Mouse (Mus musculus) embryonic facial prominence, embryonic 10.5 days (tissue): ENCODE measurements around the gene Tfcp2. TPM values are rescaled to one million over a fixed set of nuclear protein-coding genes. Genes with fewer than 3 reads are reported as not detected.

Experiments used
- DNase-seq: peaks from one replicate; pipeline ENCODE4 v3.0.0-alpha.2; 2017; ENCODE audit warnings: low spot score
- H3K27ac ChIP-seq: fragments of 300-500 bp; sonication (generic); replicated peaks from 2 replicates; pipeline ENCODE4 v1.5.1; 2016; ENCODE audit warnings: mild to moderate bottlenecking
- H3K27me3 ChIP-seq: fragments of 300-500 bp; sonication (generic); replicated peaks from 2 replicates; pipeline ENCODE4 v1.6.1; 2016; ENCODE audit warnings: low read depth, mild to moderate bottlenecking; ENCODE audit not compliant: poor library complexity, severe bottlenecking
- H3K36me3 ChIP-seq: fragments of 300-500 bp; sonication (generic); replicated peaks from 2 replicates; pipeline ENCODE4 v1.6.1; 2016; ENCODE audit warnings: mild to moderate bottlenecking, moderate library complexity
- H3K4me1 ChIP-seq: fragments of 300-500 bp; sonication (generic); 2 replicates; pipeline ENCODE4 v1.6.1; 2016
- H3K4me3 ChIP-seq: fragments of 300-500 bp; sonication (generic); 2 replicates; pipeline ENCODE4 v1.5.1; 2016; ENCODE audit warnings: mild to moderate bottlenecking, moderate library complexity
- H3K9me3 ChIP-seq: fragments of 300-500 bp; sonication (generic); 2 replicates; pipeline ENCODE4 v1.6.1; 2016; ENCODE audit warnings: mild to moderate bottlenecking
- WGBS: fragments of 180-500 bp; shearing (Covaris S2); methylation state at CpG from one replicate; pipeline ENCODE4 v1.1.7; 2016; 5-methylcytosine and 5-hydroxymethylcytosine counted together
- polyA plus RNA-seq: library from polyadenylated mRNA; unstranded; fragments of >200 nt; fragmentation: Nextera tagmentation; extraction: Ambion mirVana; gene quantifications from 2 replicates; pipeline ENCODE4 v1.2.1, GENCODE M21; 2016

Gene Tfcp2
- 36.9 and 38.2 TPM in 2 replicates for polyA plus RNA-seq

DNA sequence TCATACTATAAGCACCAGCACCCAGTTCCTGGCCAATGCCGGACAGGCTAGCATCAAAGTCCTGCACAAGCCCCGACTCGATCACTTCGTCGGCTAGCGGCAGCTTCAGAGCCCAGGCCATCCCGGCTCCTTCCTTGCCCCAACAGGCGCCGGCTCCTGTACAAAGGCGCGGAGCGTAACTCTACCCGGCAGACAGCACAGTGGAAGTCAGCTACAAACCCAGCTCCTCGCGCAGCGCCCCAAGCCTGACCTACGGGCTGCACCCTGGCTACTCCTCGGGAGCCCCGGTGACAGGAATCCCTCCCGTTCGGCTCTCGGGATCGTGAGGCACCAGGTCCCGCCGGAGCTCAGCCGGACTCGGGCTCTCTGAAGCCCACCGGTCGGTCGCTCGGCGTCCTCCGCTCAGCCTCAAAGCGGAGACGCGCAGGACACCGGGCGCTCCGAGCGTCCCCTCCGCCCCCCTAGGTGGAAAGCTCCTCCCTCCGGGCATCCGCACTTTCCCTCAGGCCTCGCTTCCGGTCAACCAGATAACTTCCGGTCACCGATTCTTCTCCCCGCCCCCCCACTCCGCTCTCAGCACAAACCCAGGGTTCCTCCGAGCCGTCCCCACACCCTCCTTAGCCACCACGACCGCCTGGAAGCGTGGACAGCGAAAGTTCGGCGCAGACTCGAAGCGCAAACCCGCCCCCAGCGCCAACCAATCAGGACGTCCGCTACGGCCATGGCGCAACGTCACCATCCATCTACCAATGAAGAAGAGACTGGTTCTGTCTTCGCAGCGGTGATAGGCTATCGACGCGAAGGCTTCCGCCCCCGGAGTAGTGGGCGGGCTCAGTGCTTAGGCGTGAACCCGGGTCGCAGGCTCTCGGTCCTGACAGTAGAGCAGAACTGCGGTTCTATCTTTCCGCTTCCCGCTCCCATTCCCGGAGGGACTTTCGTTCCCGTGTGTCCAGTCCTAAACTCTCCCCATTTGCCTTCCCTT is at the start of gene Tfcp2:
Gene Tfcp2, minus strand, starts transcription at position 683 of the 982 bp plus-strand sequence.
- H3K27me3 ChIP-seq: no peaks in the 10 kb centered on the region
- peak within 1 kb of the TSS; percentile 96 for H3K27ac ChIP-seq
- peak; percentile 98 for DNase-seq
- peaks cover 38% of the 10 kb centered on the region for H3K36me3 ChIP-seq
- WGBS: under 1% methylated on average over 84 of the region's 84 CpGs
- H3K9me3 ChIP-seq: peaks cover 3% of the 10 kb centered on the region; the same call in 1 of the 2 replicates
- peak within 1 kb of the TSS; percentile 96 for H3K4me3 ChIP-seq
- peaks cover 16% of the 10 kb centered on the region for H3K4me1 ChIP-seq

DNA sequence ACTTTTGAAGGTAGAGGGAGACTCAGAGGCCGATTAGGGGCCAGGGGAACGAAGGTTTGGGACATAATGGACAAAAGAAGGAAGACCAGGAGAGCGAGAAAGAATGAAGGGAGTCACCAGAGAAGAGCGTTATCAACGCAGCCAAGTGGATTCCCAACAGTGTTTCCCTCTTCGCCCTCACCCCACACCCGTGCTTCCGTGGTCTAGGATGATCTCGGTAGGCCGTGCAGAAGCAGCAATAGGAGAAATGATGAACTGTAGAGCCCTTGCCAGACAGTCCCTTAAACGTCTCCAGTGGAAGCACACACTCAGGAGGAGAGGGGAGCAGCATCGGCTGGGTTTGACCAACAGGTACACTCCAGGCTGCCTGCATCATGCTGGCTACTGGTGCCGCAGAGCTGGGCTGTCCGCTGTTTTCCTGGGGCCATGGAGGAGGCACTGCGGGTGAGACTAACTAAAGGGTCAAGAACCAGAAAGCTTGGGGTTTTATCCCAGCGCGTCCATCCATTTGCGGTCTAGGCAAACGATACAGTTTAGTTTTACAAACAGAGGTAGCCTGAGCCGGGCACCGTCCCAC is 49.0 kb upstream of the Tfcp2 start:
- Histone ChIP-seq H3K4me1 (peaks cover 40% of the 10 kb centered on the region), H3K27me3 (peaks cover 92% of the 10 kb centered on the region), H3K36me3 (no peaks in the 10 kb centered on the region), H3K27ac (no peak overlapping the region), H3K9me3 (no peaks in the 10 kb centered on the region), H3K4me3 (peak overlapping the region; percentile 86)
- peak; percentile 21 for DNase-seq
- 11% methylated on average over 21 of the region's 21 CpGs for WGBS

DNA sequence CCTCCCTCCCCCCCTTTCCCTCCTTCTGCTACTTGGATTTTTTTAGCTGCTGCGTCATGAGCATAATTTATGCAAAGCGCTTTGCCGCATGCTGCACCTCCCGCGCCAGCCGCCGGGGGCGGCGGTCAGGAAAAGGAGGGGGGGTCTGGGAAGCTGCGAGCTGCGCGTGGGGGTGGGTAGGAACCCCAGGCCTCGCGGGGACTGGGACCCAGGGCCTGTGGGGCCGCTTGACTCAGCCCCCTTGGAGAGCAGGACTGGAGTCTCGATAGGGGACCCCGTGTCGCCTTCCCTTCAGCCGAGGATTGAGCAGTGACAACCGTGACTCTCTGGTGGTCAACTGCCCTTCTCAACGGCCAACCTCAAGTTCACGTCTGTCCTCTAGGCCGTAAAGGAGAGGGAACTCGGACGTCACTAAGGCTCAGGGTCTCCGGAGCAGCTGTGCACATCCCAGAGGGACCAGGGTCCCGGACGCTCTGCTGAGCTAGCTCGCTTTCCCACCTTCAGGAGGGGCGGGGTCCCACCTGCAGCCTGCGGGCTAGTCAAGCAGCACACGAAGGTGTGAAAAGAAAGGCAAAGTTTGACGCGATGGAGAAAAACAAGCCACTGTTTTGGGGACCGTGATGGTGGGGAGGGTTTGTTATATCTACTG is 48.4 kb upstream of the Tfcp2 start:
- H3K27ac ChIP-seq: peak overlapping the region; percentile 90
- peaks cover 37% of the 10 kb centered on the region for H3K4me1 ChIP-seq
- no peaks in the 10 kb centered on the region for H3K36me3 ChIP-seq
- H3K9me3 ChIP-seq: no peaks in the 10 kb centered on the region
- peaks cover 86% of the 10 kb centered on the region for H3K27me3 ChIP-seq
- peak; percentile 85 for DNase-seq
- peak overlapping the region; percentile 86 for H3K4me3 ChIP-seq
- WGBS: under 1% methylated on average over 35 of the region's 35 CpGs

DNA sequence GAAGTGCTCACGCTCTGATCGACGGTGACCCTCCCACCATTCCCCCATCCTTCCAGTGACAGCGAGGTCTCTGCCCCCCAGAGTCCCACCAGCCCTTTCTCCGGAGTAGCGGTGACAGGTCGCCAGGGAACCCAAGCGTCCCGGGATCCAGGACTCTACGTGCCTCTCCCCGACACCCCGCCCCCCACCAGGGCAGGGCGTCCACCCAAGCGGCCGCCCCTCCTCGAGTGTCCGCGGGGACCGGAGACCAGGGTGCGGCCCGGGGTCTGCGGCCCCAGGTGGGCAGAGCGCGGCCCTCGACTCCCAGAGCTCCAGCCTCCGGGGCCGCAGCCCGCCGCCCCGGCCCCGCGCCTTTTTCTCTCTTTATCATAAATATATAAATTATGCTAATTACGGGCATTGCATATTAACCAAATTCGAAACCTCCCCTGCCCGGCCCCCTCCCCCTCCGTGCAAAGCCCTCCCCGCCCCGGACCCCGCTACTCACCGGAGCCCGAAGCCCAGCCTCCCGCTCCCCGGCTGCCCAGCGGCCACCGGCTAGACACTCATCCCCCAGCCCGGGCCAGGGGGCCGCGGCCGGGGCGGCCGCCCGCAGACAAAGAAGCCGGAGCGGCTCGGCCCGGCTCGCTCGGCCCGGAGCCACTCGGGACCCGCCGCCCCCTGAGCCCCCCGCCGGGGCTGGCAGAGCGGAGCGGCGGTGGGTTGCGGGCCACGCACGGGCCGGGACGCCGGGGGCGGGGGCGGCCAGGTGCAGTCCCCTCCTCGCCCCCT is 47.7 kb upstream of the Tfcp2 start, which contains the start of gene Pou6f1:
Gene Pou6f1, minus strand, starts transcription at position 709 of the 771 bp plus-strand sequence.
- Histone ChIP-seq H3K4me1 (peaks cover 29% of the 10 kb centered on the region), H3K36me3 (no peaks in the 10 kb centered on the region), H3K27ac (peak within 1 kb of the TSS; percentile 90), H3K27me3 (peaks cover 79% of the 10 kb centered on the region), H3K9me3 (no peaks in the 10 kb centered on the region), H3K4me3 (peak within 1 kb of the TSS; percentile 86)
- under 1% methylated on average over 76 of the region's 76 CpGs for WGBS
- no peak for DNase-seq

DNA sequence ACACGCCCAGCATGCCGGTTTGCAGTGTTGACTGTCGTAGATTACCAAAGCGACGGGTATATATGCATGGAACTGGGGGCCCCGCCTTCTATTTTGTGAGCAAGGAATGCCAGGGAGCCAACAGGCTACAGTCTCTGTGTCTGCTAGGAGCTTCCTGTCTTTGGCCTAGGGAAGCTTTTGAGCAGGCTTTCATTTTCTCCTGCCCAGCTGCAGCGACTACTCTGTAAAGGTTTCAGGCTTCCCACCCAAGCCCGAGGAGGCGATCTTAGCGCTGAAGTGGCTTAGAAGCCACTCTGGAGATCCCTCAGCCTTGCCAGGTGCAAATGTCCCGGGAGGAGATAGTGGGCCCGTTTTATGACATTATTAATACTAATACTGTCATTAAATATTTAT is 47.1 kb upstream of the Tfcp2 start:
- Histone ChIP-seq H3K27me3 (peaks cover 73% of the 10 kb centered on the region), H3K36me3 (no peaks in the 10 kb centered on the region), H3K9me3 (no peaks in the 10 kb centered on the region), H3K4me3 (peak overlapping the region; percentile 86), H3K27ac (peak overlapping the region; percentile 90; the same call in 1 of the 2 replicates), H3K4me1 (peaks cover 27% of the 10 kb centered on the region)
- 2% methylated on average over 12 of the region's 12 CpGs for WGBS
- peak; percentile 44 for DNase-seq

DNA sequence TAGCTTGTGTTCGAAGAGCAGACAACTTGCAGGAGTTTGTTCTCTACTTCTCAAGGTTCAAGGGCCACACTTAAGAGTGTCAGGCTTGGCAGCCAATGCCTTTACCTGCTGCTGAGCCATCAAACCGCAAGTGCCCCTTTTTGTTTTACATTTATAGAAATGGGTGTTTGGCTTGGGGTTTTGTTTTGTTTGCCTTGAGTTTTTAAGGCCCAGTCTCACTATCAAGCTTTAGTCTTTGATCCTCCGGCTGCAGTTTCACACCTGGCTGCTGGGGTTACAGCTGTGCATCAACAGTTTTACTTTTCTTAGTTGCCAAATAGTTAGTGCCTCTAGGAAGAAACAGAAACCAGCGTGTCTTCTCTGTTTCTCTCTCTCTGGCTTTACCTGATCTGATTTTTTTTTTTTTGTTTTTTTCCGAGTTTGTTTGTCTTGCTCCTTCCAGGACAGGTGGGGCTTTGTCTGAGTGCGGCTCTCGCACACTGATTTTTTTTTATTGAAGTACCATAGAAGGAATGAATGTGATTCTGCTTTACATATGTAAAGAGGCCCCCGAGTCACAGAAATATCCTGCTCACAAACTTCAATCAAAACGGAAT is 46.6 kb upstream of the Tfcp2 start:
- Histone ChIP-seq H3K4me3 (peak overlapping the region; percentile 86), H3K27ac (no peak overlapping the region), H3K4me1 (peaks cover 27% of the 10 kb centered on the region), H3K9me3 (no peaks in the 10 kb centered on the region), H3K27me3 (peaks cover 68% of the 10 kb centered on the region), H3K36me3 (no peaks in the 10 kb centered on the region)
- 31% methylated on average over 9 of the region's 9 CpGs for WGBS
- DNase-seq: no peak

DNA sequence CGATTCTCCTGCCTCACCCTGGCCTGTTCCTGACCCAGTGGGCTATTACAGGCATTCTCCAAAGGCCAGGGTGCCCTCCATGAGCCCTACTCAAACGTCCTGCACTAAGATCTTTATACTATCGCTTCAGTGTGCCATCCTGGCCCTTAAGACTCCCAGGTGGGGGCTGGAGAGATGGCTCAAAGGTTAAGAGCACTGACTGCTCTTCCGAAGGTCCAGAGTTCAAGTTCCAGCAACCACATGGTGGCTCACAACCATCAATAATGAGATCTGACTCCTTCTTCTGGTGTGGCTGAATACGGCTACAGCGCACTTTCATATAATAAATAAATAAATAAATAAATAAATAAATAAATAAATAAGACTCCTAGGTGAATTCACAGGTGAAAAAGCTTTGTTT is 41.0 kb upstream of the Tfcp2 start:
- Histone ChIP-seq H3K36me3 (no peaks in the 10 kb centered on the region), H3K4me3 (no peak overlapping the region), H3K27me3 (peaks cover 12% of the 10 kb centered on the region), H3K9me3 (no peaks in the 10 kb centered on the region), H3K27ac (no peak overlapping the region), H3K4me1 (no peaks in the 10 kb centered on the region)
- no peak for DNase-seq
- WGBS: 79% methylated on average over 6 of the region's 6 CpGs

DNA sequence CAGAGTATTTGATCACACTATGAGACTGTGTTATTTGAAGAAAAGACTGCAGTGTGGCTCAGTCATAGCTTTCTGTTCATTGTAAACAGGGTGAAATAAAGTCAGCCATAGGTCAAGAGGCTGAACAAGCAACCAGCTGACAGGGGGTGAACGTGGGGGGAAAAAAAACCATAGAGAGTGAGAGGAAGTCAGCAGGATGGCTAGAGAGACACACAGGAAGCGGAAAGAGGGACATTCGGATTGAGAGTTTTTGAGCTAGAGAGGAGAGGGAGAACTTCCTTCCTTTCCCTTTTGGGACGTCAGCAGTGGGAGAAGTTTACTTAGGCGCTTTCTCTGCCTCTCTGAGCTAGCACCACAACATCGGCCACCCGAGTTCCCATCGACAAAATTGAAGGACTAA is 38.6 kb upstream of the Tfcp2 start:
- Histone ChIP-seq H3K27me3 (no peaks in the 10 kb centered on the region), H3K9me3 (no peaks in the 10 kb centered on the region), H3K4me1 (no peaks in the 10 kb centered on the region; the same call in 1 of the 2 replicates), H3K27ac (no peak overlapping the region), H3K36me3 (peaks cover 13% of the 10 kb centered on the region; the same call in 1 of the 2 replicates), H3K4me3 (no peak overlapping the region)
- 71% methylated on average over 8 of the region's 8 CpGs for WGBS
- DNase-seq: no peak

DNA sequence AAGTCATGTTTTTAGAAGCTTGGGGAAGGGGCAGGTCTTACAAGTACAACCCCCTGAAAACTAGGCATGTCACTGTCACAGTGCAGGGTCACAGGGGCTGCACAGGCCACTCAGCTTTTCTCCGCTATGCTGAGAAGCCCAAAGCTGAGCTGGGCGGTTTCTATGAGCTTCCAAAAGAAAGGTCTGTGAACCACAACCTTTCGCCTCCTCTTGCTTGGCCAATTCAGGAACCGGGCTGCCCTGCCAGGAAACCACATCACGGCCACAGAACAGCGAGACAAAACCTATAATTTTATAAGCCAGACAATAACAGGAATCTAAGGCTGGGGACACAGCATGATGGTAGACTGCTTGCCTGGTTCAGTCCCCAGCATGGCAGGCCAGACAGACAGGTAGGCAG is 36.5 kb upstream of the Tfcp2 start:
- H3K4me1 ChIP-seq: no peaks in the 10 kb centered on the region; the same call in 1 of the 2 replicates
- no peak for DNase-seq
- H3K36me3 ChIP-seq: peaks cover 13% of the 10 kb centered on the region; the same call in 1 of the 2 replicates
- H3K4me3 ChIP-seq: no peak overlapping the region
- H3K27me3 ChIP-seq: no peaks in the 10 kb centered on the region; the same call in 1 of the 2 replicates
- H3K27ac ChIP-seq: no peak overlapping the region
- H3K9me3 ChIP-seq: no peaks in the 10 kb centered on the region
- WGBS: 80% methylated on average over 6 of the region's 6 CpGs

DNA sequence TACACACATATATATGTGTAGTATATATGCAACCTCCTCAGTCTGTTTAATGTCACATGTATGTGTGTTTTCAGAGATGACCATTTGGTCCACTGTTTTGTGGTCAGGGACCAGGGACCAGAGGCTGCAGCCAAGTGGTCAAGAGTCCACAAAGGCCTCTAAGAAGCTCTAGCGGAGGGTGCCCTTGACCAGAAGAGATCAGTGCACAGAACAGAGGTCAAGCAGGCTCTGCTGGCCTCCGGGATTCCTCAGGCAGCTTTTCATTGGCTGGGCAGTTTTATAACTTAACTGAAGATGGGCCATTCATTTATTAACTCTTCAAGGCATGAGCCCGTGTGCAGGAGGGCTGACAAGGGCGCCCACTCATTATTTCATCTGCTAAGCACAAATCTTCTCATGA is 35.4 kb upstream of the Tfcp2 start:
- no peaks in the 10 kb centered on the region for H3K9me3 ChIP-seq
- H3K36me3 ChIP-seq: peaks cover 13% of the 10 kb centered on the region; the same call in 1 of the 2 replicates
- H3K4me1 ChIP-seq: no peaks in the 10 kb centered on the region; the same call in 1 of the 2 replicates
- DNase-seq: no peak
- H3K27me3 ChIP-seq: no peaks in the 10 kb centered on the region; the same call in 1 of the 2 replicates
- no peak overlapping the region for H3K4me3 ChIP-seq
- no peak overlapping the region for H3K27ac ChIP-seq
- 73% methylated on average over 4 of the region's 4 CpGs for WGBS

DNA sequence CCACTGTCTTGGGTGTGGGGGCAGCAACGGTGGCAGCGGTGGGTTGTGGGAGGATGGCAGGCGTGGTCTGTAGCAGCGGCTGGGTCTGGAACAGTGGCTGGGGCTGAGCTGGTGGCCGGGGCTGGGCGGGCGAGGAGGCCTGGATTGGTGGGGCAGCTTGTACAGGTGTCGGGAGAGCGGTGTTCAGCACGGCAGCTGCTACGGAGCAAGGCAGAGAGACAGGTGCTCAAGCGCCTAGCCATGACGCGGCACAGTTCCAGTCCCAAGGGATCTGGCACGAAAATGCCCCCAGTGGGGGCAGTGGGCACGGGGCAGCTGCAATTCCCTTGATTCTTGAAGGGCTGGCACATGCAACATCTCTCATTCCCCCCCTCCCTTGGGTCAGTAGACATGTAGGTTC is 34.1 kb upstream of the Tfcp2 start:
- Histone ChIP-seq H3K27me3 (no peaks in the 10 kb centered on the region; the same call in 1 of the 2 replicates), H3K4me3 (no peak overlapping the region), H3K4me1 (no peaks in the 10 kb centered on the region; the same call in 1 of the 2 replicates), H3K9me3 (no peaks in the 10 kb centered on the region), H3K27ac (no peak overlapping the region), H3K36me3 (peaks cover 13% of the 10 kb centered on the region; the same call in 1 of the 2 replicates)
- DNase-seq: no peak
- 92% methylated on average over 16 of the region's 16 CpGs for WGBS
